Mouse (Mus musculus): ENCODE data around the gene Cmip. TPM values are rescaled to one million over a fixed set of nuclear protein-coding genes. Genes with fewer than 3 reads are reported as not detected.

Cmip gene
- polyA plus RNA-seq, 1 experiment = 64.9 TPM

- DNase-seq = no peak
- H3K4me3 ChIP-seq (replicated peaks; ENCODE audit: insufficient read depth, low read depth, low read length) = no peak overlapping the region
- H3K27ac ChIP-seq (ENCODE audit: insufficient read depth, low read length) = no peak overlapping the region
- WGBS = 73% methylated on average over 2 of the region's 2 CpGs
- TF ChIP-seq CTCF (IDR thresholded peaks at IDR 0.05; ENCODE audit: borderline replicate concordance, insufficient read depth, low read depth, low read length) (no peak), POLR2A (IDR thresholded peaks at IDR 0.05; ENCODE audit: borderline replicate concordance, insufficient read depth, low read length) (no peak)
- peaks cover 8% of the 10 kb centered on the region; the same call in 1 of the 2 replicates for H3K4me1 ChIP-seq (ENCODE audit: control insufficient read depth, insufficient read depth, low read length)
- no peaks in the 10 kb centered on the region for H3K27me3 ChIP-seq (ENCODE audit: control insufficient read depth, insufficient read depth, low read length)
These were observed 73.0 kb downstream of the Cmip start for GRCm38 (mm10) chr8:117329903-117330302.

- no peaks in the 10 kb centered on the region for H3K27me3 ChIP-seq (ENCODE audit: control insufficient read depth, insufficient read depth, low read length)
- H3K4me3 ChIP-seq (replicated peaks; ENCODE audit: insufficient read depth, low read depth, low read length) = no peak overlapping the region
- DNase-seq = no peak
- H3K27ac ChIP-seq (ENCODE audit: insufficient read depth, low read length) = no peak overlapping the region
- TF ChIP-seq POLR2A (IDR thresholded peaks at IDR 0.05; ENCODE audit: borderline replicate concordance, insufficient read depth, low read length) (no peak), CTCF (IDR thresholded peaks at IDR 0.05; ENCODE audit: borderline replicate concordance, insufficient read depth, low read depth, low read length) (no peak)
- 89% methylated on average over 27 of the region's 27 CpGs for WGBS
- H3K4me1 ChIP-seq (ENCODE audit: control insufficient read depth, insufficient read depth, low read length) = peaks cover 12% of the 10 kb centered on the region; the same call in 1 of the 2 replicates
These were observed 75.6 kb downstream of the Cmip start for GRCm38 (mm10) chr8:117332229-117333010.

GRCm38 (mm10) chr8:117333619-117334018, 76.8 kb downstream of the Cmip start:
- DNase-seq = no peak
- WGBS = 73% methylated on average over 6 of the region's 6 CpGs
- Histone ChIP-seq H3K4me3 (replicated peaks; ENCODE audit: insufficient read depth, low read depth, low read length) (no peak overlapping the region), H3K4me1 (ENCODE audit: control insufficient read depth, insufficient read depth, low read length) (peaks cover 9% of the 10 kb centered on the region; the same call in 1 of the 2 replicates), H3K27ac (ENCODE audit: insufficient read depth, low read length) (no peak overlapping the region), H3K27me3 (ENCODE audit: control insufficient read depth, insufficient read depth, low read length) (no peaks in the 10 kb centered on the region)
- TF ChIP-seq CTCF (IDR thresholded peaks at IDR 0.05; ENCODE audit: borderline replicate concordance, insufficient read depth, low read depth, low read length) (no peak), POLR2A (IDR thresholded peaks at IDR 0.05; ENCODE audit: borderline replicate concordance, insufficient read depth, low read length) (no peak)

- TF ChIP-seq POLR2A (IDR thresholded peaks at IDR 0.05; ENCODE audit: borderline replicate concordance, insufficient read depth, low read length) = no peak
- TF ChIP-seq CTCF (IDR thresholded peaks at IDR 0.05; ENCODE audit: borderline replicate concordance, insufficient read depth, low read depth, low read length) = no peak
- peaks cover 9% of the 10 kb centered on the region; the same call in 1 of the 2 replicates for H3K4me1 ChIP-seq (ENCODE audit: control insufficient read depth, insufficient read depth, low read length)
- WGBS = 90% methylated on average over 10 of the region's 10 CpGs
These were observed 77.3 kb downstream of the Cmip start for GRCm38 (mm10) chr8:117334058-117334747.

GRCm38 (mm10) chr8:117334748-117335393, 78.0 kb downstream of the Cmip start:
- WGBS = 71% methylated on average over 14 of the region's 14 CpGs
- no peak for DNase-seq
- TF ChIP-seq POLR2A (IDR thresholded peaks at IDR 0.05; ENCODE audit: borderline replicate concordance, insufficient read depth, low read length) (no peak), CTCF (IDR thresholded peaks at IDR 0.05; ENCODE audit: borderline replicate concordance, insufficient read depth, low read depth, low read length) (no peak)
- no peak overlapping the region for H3K4me3 ChIP-seq (replicated peaks; ENCODE audit: insufficient read depth, low read depth, low read length)
- H3K27ac ChIP-seq (ENCODE audit: insufficient read depth, low read length) = no peak overlapping the region
- no peaks in the 10 kb centered on the region for H3K27me3 ChIP-seq (ENCODE audit: control insufficient read depth, insufficient read depth, low read length)
- peaks cover 9% of the 10 kb centered on the region; the same call in 1 of the 2 replicates for H3K4me1 ChIP-seq (ENCODE audit: control insufficient read depth, insufficient read depth, low read length)

More at GRCm38 (mm10) chr8:117334058-117334747, 77.3 kb downstream of the Cmip start:
- no peak overlapping the region for H3K27ac ChIP-seq (ENCODE audit: insufficient read depth, low read length)
- no peak overlapping the region for H3K4me3 ChIP-seq (replicated peaks; ENCODE audit: insufficient read depth, low read depth, low read length)
- no peaks in the 10 kb centered on the region for H3K27me3 ChIP-seq (ENCODE audit: control insufficient read depth, insufficient read depth, low read length)
- DNase-seq = no peak

GRCm38 (mm10) chr8:117335423-117335822, 78.6 kb downstream of the Cmip start:
- no peak for DNase-seq
- TF ChIP-seq POLR2A (IDR thresholded peaks at IDR 0.05; ENCODE audit: borderline replicate concordance, insufficient read depth, low read length) (no peak), CTCF (IDR thresholded peaks at IDR 0.05; ENCODE audit: borderline replicate concordance, insufficient read depth, low read depth, low read length) (no peak)
- H3K4me3 ChIP-seq (replicated peaks; ENCODE audit: insufficient read depth, low read depth, low read length) = no peak overlapping the region
- H3K4me1 ChIP-seq (ENCODE audit: control insufficient read depth, insufficient read depth, low read length) = peaks cover 9% of the 10 kb centered on the region; the same call in 1 of the 2 replicates
- WGBS = 31% methylated on average over 8 of the region's 8 CpGs
- no peak overlapping the region for H3K27ac ChIP-seq (ENCODE audit: insufficient read depth, low read length)
- no peaks in the 10 kb centered on the region for H3K27me3 ChIP-seq (ENCODE audit: control insufficient read depth, insufficient read depth, low read length)

GRCm38 (mm10) chr8:117337188-117337587, 80.3 kb downstream of the Cmip start:
- Histone ChIP-seq H3K27ac (ENCODE audit: insufficient read depth, low read length) (no peak overlapping the region), H3K4me1 (ENCODE audit: control insufficient read depth, insufficient read depth, low read length) (peaks cover 9% of the 10 kb centered on the region; the same call in 1 of the 2 replicates), H3K4me3 (replicated peaks; ENCODE audit: insufficient read depth, low read depth, low read length) (no peak overlapping the region), H3K27me3 (ENCODE audit: control insufficient read depth, insufficient read depth, low read length) (no peaks in the 10 kb centered on the region)
- 88% methylated on average over 3 of the region's 3 CpGs for WGBS
- no peak for DNase-seq
- no peak for TF ChIP-seq CTCF (IDR thresholded peaks at IDR 0.05; ENCODE audit: borderline replicate concordance, insufficient read depth, low read depth, low read length)
- TF ChIP-seq POLR2A (IDR thresholded peaks at IDR 0.05; ENCODE audit: borderline replicate concordance, insufficient read depth, low read length) = no peak

Measured in cerebellum, adult 2 months (tissue).